ENCODE assay signal across 16 mouse cellular contexts in genomic region chr1:73990024-73990423, GRCm38 (mm10).
"Had no signal": no experiment of that assay in that cellular context is flagged by ENCODE, and none has a peak within 500 bp of the region (broad histone marks: within the 10 kb centered on the region; RNA-seq: fewer than 3 reads in every experiment).

No protein-coding gene starts in this region.

- H3K4me3 ChIP-seq: limb, embryonic 12.5 days; limb, embryonic 15.5 days had no signal

- ATAC-seq: intestine, postnatal 0 days; liver, postnatal 0 days had no signal

- DNase-seq: kidney, adult 9 months; kidney, postnatal 14 days; kidney, postnatal 4 days; left cerebral cortex, postnatal 4 days; liver, postnatal 0 days; lung, postnatal 4 days; midbrain, embryonic 14.5 days; thymus, adult 18-20 months; thymus, postnatal 14 days; thymus, postnatal 4 days had no signal

- H3K27ac ChIP-seq: limb, embryonic 12.5 days; limb, embryonic 15.5 days; liver, embryonic 14.5 days had no signal

- H3K4me2 ChIP-seq: limb, embryonic 12.5 days; limb, embryonic 15.5 days; liver, embryonic 11.5 days; midbrain, embryonic 11.5 days had no signal

- H3K9me3 ChIP-seq: limb, embryonic 12.5 days; limb, embryonic 15.5 days had no signal

- H3K27me3 ChIP-seq: limb, embryonic 12.5 days; limb, embryonic 15.5 days had no signal

- H3K9ac ChIP-seq: limb, embryonic 12.5 days; limb, embryonic 15.5 days; liver, embryonic 14.5 days; liver, postnatal 0 days had no signal
